Mouse (Mus musculus) embryonic facial prominence, embryonic 15.5 days (tissue): Measurements from ENCODE around the gene Gmps. TPM values are rescaled to one million over a fixed set of nuclear protein-coding genes. Genes with fewer than 3 reads are reported as not detected.
A peak's percentile ranks its signal among the peaks of the same experiment; 100 is the strongest.

Source experiments
- ATAC-seq: fragments of 200-750 bp; cut with Nextera tagmentation; 2 replicates; pipeline ENCODE4 v1.8.0; 2017; ENCODE audit warnings: low read depth, moderate TSS enrichment; ENCODE audit not compliant: insufficient number of reproducible peaks, low FRiP score, low TSS enrichment
- H3K27ac ChIP-seq: fragments of 300-500 bp; sonication (generic); replicated peaks from 2 replicates; pipeline ENCODE4 v1.5.1; 2015; ENCODE audit warnings: mild to moderate bottlenecking, inconsistent platforms
- H3K27me3 ChIP-seq: fragments of 300-500 bp; sonication (generic); 2 replicates; pipeline ENCODE4 v1.6.1; 2015; ENCODE audit warnings: inconsistent platforms
- H3K36me3 ChIP-seq: fragments of 300-500 bp; sonication (generic); 2 replicates; pipeline ENCODE4 v1.6.1; 2015; ENCODE audit warnings: mild to moderate bottlenecking, inconsistent platforms
- H3K4me1 ChIP-seq: fragments of 300-500 bp; sonication (generic); 2 replicates; pipeline ENCODE4 v1.6.1; 2015; ENCODE audit warnings: inconsistent platforms
- H3K4me2 ChIP-seq: fragments of 300-500 bp; sonication (generic); replicated peaks from 2 replicates; pipeline ENCODE4 v1.6.1; 2015; ENCODE audit warnings: mild to moderate bottlenecking, inconsistent platforms
- H3K4me3 ChIP-seq: fragments of 300-500 bp; sonication (generic); replicated peaks from 2 replicates; pipeline ENCODE4 v1.5.1; 2015; ENCODE audit warnings: mild to moderate bottlenecking, inconsistent platforms
- H3K9ac ChIP-seq: fragments of 300-500 bp; sonication (generic); 2 replicates; pipeline ENCODE4 v1.6.1; 2015; ENCODE audit warnings: inconsistent platforms
- H3K9me3 ChIP-seq: fragments of 300-500 bp; sonication (generic); replicated peaks from 2 replicates; pipeline ENCODE4 v1.6.1; 2016; ENCODE audit warnings: inconsistent platforms
- WGBS: fragments of 180-500 bp; shearing (Covaris S2); methylation state at CpG from one replicate; pipeline ENCODE4 v1.1.7; 2015; 5-methylcytosine and 5-hydroxymethylcytosine counted together
- polyA plus RNA-seq: library from polyadenylated mRNA; unstranded; fragments of >200 nt; fragmentation: Nextera tagmentation; extraction: Ambion mirVana; gene quantifications from 2 replicates; pipeline ENCODE4 v1.2.1, GENCODE M21; 2015

The Gmps gene
- 36.3 and 36.4 TPM in 2 replicates for polyA plus RNA-seq

DNA sequence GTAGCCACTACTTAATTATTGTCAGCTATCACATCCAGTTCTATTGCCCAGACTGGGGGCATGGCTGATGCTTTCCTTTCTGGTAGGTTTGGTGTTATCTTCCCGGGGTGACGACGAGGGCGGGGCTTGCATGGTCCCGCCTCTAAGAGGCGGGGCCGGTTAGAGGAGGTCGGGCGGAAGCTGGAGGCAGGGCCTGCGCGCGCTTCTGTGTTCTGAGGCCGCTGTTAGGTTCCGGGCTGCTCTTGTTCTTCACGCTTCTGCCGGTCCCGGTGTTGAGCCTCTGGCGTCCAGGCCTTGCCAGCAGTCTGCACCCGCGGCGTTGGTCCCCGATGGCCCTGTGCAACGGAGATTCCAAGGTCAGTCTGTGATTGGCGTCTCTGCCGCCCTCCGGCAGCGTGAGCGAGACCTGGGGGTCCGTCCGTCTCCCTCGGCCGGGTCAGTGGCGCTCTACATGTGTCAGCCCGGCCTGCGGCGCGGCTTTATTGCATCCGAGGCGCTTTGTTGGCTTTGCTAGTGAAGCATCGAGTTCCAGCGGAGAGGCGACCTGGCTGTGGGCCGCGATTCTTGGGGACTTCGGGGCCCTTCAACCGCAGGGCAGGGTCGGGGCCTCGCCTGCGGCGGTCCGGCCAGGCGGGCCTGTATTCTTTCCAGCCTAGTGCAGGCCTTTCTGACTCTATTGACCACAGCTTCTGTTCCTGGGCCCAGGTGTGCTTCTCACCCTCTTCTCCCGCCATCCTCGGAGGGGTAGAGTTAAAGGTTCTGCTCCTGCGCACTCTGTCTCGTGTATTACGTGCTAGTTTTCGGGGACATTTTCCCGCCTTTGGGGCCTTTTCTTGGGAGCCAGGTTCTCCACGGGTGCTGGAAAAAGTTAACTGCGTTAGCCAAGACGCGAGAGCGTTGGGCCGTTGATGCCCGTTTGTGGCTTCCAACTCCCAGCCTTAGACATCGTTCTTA is at the start of gene Gmps:
TSS of gene Gmps (plus strand) at position 152 of the 954 bp plus-strand sequence.
- peak; percentile 98 for ATAC-seq
- Histone ChIP-seq H3K36me3 (peaks cover 10% of the 10 kb centered on the region), H3K9me3 (no peaks in the 10 kb centered on the region), H3K4me3 (peak within 1 kb of the TSS; percentile 68), H3K27me3 (no peaks in the 10 kb centered on the region), H3K4me2 (peak within 1 kb of the TSS; percentile 64), H3K4me1 (peaks cover 6% of the 10 kb centered on the region), H3K27ac (peak within 1 kb of the TSS; percentile 79), H3K9ac (peak within 1 kb of the TSS; percentile 81)
- under 1% methylated on average over 67 of the region's 67 CpGs for WGBS

DNA sequence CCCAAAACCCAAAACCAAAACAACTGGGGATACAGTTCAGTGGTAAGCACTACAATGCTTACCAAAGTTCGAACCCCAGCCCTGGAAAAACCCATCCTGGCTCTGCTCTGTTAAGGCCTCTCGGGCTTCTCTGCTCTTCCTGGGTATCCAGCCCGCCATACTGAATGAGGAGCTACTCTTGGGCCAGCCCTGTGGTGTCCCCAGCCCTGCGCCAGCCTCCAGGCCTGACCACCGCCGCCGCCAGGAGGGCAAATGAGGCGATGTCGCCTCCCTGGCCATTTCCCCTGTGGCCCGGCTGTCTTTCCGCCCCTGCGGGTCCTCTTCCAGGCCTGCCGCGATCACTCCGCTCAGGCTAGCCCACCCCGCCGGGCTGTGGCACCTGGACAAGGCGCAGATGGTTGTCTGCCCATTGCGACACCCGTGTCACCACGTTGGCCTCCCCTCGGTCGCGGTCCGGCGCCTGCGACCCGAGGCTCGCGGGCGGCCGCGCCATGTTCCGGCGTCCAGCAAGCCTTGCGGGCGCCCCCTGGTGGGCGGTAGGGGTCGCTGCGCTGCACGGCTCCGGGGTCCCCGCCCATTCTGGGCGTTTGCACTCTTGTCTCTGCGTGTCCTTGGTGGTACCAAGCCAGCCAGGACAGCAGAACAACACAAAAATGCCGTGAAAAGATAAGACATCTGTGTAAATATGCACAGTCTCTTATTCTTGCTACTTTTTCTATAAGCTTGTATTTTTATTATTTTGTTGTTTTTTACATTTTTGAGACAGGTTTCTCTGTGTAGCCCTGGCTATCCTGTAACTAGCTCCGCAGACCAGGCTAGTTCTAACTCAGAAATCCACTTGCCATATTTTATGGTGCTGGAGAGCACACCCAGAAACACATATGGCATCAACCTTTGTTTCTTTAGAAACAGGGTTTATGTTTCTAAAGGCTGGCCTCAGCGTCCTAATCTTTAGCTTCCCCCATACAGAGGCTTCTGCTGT is 46.7 kb upstream of the Gmps start, which contains the start of gene E130311K13Rik:
TSS of gene E130311K13Rik (minus strand) at position 595 of the 982 bp plus-strand sequence.
- peak within 1 kb of the TSS; percentile 60 for H3K4me2 ChIP-seq
- WGBS, result 5% methylated on average over 48 of the region's 48 CpGs
- 0 out of 2 replicates have a peak, but pooled peaks cover 2% of the 10 kb centered on the region for H3K36me3 ChIP-seq
- H3K4me1 ChIP-seq, result peaks cover 4% of the 10 kb centered on the region; the same call in 1 of the 2 replicates
- peak within 1 kb of the TSS; percentile 73; the same call in 1 of the 2 replicates for H3K27ac ChIP-seq
- peak within 1 kb of the TSS; percentile 88 for H3K9ac ChIP-seq
- H3K4me3 ChIP-seq, result peak within 1 kb of the TSS; percentile 78
- peak; percentile 90 for ATAC-seq
- H3K9me3 ChIP-seq, result no peaks in the 10 kb centered on the region
- no peaks in the 10 kb centered on the region for H3K27me3 ChIP-seq

DNA sequence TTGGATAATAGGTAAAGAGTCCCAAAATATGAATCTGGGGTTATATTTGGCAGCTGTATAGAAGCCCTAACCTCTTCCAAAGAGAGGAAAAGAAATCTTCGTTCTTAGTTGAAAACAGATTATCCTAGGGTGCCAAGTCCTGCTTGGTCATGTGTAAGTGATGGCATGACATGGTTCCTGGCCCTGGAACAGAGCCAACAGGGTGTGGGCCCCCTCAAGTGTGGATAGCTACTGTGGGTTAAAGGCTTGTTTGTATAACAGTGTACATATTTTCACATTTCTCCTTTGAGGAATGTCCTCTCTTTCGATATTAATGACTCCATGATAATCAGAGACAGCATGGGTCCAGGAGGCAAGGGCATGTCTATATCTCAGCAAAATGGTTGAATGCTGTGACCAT is 37.0 kb upstream of the Gmps start:
- WGBS, result 87% methylated on average over 2 of the region's 2 CpGs
- no peak overlapping the region for H3K4me3 ChIP-seq
- no peak overlapping the region for H3K4me2 ChIP-seq
- no peak overlapping the region for H3K27ac ChIP-seq
- H3K27me3 ChIP-seq, result no peaks in the 10 kb centered on the region
- H3K36me3 ChIP-seq, result no peaks in the 10 kb centered on the region; the same call in 1 of the 2 replicates
- no peaks in the 10 kb centered on the region for H3K4me1 ChIP-seq
- ATAC-seq, result no peak
- no peaks in the 10 kb centered on the region for H3K9me3 ChIP-seq
- H3K9ac ChIP-seq, result no peak overlapping the region

DNA sequence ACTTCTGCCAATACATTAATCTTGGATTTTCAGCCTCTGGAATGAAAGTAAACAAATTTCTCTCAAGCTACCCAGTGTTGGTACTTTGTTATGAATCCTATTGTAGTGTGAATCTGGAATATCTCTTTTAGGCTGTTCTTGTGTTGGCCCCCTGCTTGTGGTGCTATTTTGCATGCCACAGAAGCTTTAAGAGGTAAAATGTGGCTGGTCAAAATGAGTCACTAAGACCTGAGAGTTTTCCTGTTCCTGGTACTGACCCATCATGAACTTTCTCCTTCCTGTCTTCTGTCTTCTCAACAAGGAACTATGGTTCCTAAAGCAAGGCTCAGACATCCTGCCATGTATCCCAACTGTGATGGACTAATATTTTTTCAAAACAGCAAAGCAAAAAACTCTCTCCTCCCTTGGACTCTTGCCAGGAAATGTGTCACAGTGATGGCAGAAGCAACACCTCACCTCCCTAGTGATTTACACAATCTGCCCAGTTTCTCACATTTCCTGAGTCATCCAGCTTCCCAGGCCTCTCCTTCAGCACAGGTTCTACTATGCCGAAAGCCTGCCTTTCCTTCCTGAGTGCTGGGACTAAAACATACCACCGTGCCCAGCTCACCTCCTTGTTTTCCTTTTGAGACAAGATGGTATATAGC is 34.6 kb upstream of the Gmps start:
- H3K9ac ChIP-seq, result no peak overlapping the region
- 86% methylated on average over 2 of the region's 2 CpGs for WGBS
- no peak overlapping the region for H3K4me2 ChIP-seq
- ATAC-seq, result no peak
- no peaks in the 10 kb centered on the region for H3K4me1 ChIP-seq
- no peak overlapping the region for H3K4me3 ChIP-seq
- no peaks in the 10 kb centered on the region for H3K9me3 ChIP-seq
- no peaks in the 10 kb centered on the region for H3K27me3 ChIP-seq
- no peak overlapping the region for H3K27ac ChIP-seq
- H3K36me3 ChIP-seq, result peaks cover 7% of the 10 kb centered on the region

DNA sequence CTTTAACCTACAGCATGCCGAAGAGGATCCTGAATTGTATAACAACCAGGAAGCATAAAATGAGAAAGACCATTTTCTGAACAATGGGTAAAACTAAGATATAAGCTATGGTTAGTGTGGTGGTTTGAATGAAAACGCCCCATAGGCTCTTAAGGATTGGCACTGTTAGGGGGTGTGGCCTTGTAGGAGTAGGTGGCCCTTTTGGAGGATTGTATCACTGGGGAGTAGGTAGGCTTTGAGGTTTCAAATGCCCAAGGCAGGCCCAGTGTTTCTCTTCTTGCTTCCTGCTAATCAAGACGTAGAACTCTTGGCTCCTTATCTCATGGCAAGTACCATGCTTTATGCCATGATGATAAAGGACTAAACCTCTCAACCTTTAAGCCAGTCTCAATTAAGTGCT is 26.1 kb upstream of the Gmps start:
- Histone ChIP-seq H3K27ac (no peak overlapping the region), H3K4me1 (no peaks in the 10 kb centered on the region), H3K4me3 (no peak overlapping the region), H3K36me3 (no peaks in the 10 kb centered on the region), H3K4me2 (no peak overlapping the region), H3K27me3 (no peaks in the 10 kb centered on the region), H3K9ac (no peak overlapping the region), H3K9me3 (no peaks in the 10 kb centered on the region)
- WGBS, result 80% methylated on average over 3 of the region's 3 CpGs
- no peak for ATAC-seq

DNA sequence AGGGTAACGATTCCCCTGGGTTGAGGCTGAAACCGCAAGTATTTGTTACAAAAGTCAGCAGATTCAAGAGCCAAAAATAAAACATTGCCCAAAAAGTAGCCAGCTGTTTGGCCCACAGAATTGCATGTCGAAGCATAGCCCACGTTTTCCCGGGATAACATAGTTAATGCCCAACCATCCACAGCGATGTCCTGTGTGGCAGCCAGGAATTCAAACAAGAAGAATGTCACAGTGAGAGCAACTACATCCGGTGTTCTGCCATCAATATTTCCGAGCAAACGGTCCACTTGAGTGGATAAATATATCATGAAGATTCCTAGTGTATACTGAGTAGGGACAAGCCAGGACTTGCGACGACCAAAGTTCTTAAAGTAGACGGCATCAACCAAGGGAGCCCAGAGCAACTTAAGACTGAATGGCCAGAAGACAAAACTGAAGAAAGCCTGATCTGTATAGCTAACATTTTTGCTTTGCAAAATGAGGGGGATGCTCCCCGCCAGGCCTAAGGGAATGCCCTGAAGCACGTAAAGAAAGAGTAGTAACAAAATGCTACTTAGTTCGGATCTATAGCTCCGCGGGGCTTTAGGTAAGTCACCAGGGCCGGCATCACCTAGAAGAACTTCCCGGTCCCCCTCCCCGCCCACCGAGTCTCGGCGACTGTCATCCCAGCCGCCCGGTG is 12.3 kb upstream of the Gmps start:
- Histone ChIP-seq H3K9ac (peak overlapping the region; percentile 49), H3K27ac (peak overlapping the region; percentile 94), H3K4me3 (peak overlapping the region; percentile 90), H3K4me1 (peaks cover 17% of the 10 kb centered on the region), H3K36me3 (no peaks in the 10 kb centered on the region), H3K4me2 (peak overlapping the region; percentile 73), H3K9me3 (no peaks in the 10 kb centered on the region), H3K27me3 (no peaks in the 10 kb centered on the region)
- 5% methylated on average over 25 of the region's 25 CpGs for WGBS
- no peak for ATAC-seq

DNA sequence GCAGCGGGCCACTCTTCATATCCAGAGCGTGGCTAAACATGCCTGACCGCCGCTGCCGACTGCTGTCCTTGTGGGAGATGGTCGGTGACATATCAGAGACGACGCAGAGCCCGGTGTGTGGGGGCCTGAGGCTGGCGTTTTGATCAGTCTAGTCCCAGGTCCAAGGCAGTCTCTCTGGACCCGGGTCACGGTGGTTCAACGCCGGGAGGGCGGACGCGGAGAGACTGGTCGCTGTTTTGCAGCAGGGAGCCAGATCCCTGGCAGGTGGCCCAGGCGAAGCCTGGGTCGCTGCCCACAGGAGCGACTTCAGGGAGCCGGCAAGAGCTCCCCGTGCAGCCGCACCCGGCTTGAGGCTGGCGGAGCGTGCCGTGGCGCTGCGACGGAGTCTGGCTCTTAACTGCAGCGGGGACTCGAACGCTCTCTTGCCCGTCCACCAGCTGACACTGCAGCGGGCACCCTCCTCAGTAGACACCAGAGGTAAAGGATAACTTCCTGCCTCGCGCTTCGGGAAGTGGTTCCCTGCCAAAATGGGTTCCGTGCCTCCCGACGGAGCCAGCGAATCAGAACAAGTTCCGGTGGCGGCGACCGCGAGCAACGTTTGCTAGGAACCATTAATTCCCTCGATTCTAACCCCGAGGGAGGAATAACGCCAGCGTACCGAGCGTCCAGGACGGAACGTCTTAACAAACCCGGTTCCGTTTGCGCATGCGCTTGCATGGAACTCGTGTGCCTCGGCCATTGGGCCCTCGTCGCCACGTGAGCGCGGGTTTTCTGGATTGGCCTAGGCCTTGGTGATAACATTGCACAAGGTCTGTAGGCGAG is 11.6 kb upstream of the Gmps start, which contains the start of gene Slc33a1:
TSS of gene Slc33a1 (minus strand) at position 669 of the 822 bp plus-strand sequence.
- Histone ChIP-seq H3K27me3 (no peaks in the 10 kb centered on the region), H3K9ac (peak within 1 kb of the TSS; percentile 49), H3K27ac (peak within 1 kb of the TSS; percentile 94), H3K9me3 (no peaks in the 10 kb centered on the region), H3K4me2 (peak within 1 kb of the TSS; percentile 73), H3K36me3 (no peaks in the 10 kb centered on the region), H3K4me1 (peaks cover 17% of the 10 kb centered on the region), H3K4me3 (peak within 1 kb of the TSS; percentile 90)
- ATAC-seq, result peak; percentile 95
- WGBS, result under 1% methylated on average over 69 of the region's 69 CpGs

DNA sequence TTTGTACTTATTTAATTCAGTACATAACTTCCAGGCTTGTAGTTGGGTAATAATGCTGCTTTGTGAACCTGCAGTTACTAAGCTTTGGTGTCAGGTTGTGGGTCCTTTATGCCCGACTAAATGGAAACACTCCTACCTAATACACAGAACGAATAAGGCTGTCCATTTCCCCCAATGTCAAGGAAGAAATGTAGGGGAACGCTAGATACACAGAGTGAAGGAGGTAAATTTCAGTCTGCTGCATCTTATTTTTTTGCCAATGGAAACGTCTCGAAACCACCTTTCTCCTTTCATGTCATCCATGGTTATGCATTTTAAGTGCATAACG is 11.0 kb upstream of the Gmps start:
- ATAC-seq, result peak; percentile 13; the same call in 1 of the 2 replicates
- peak overlapping the region; percentile 90 for H3K4me3 ChIP-seq
- no peaks in the 10 kb centered on the region for H3K27me3 ChIP-seq
- H3K4me1 ChIP-seq, result peaks cover 17% of the 10 kb centered on the region
- no peaks in the 10 kb centered on the region for H3K36me3 ChIP-seq
- no peaks in the 10 kb centered on the region for H3K9me3 ChIP-seq
- no peak overlapping the region for H3K9ac ChIP-seq
- peak overlapping the region; percentile 73 for H3K4me2 ChIP-seq
- peak overlapping the region; percentile 94; the same call in 1 of the 2 replicates for H3K27ac ChIP-seq
- 78% methylated on average over 6 of the region's 6 CpGs for WGBS

DNA sequence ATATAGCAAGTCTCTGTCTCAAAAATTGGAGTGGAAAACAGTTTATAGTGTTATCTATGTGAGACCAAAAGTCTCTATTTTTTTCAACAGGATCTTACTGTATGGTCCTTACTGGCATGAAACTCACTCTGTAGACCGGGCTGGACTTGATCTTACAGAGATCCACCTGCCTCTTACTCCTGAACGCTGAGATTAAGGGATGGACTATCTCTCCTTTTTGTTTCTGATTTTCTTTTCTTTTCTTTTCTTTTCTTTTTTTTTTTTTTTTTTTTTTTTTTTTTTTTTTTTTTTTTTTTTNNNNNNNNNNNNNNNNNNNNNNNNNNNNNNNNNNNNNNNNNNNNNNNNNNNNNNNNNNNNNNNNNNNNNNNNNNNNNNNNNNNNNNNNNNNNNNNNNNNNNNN is 10.0 kb upstream of the Gmps start:
- Histone ChIP-seq H3K27me3 (no peaks in the 10 kb centered on the region), H3K4me2 (no peak overlapping the region), H3K4me1 (peaks cover 17% of the 10 kb centered on the region), H3K27ac (no peak overlapping the region), H3K4me3 (no peak overlapping the region), H3K36me3 (no peaks in the 10 kb centered on the region), H3K9me3 (no peaks in the 10 kb centered on the region), H3K9ac (no peak overlapping the region)
- 81% methylated on average over 2 of the region's 2 CpGs for WGBS
- no peak for ATAC-seq
